Comparison of ENCODE assay signal across 22 mouse cellular contexts in genomic region chr7:96681808-96682207, GRCm38 (mm10).
"Had no signal": no experiment of that assay in that cellular context is flagged by ENCODE, and none has a peak within 500 bp of the region (broad histone marks: within the 10 kb centered on the region; RNA-seq: fewer than 3 reads in every experiment).

No protein-coding gene starts in this region.

- H3K4me2 ChIP-seq: intestine, embryonic 15.5 days; kidney, embryonic 15.5 days; limb, embryonic 13.5 days; liver, embryonic 12.5 days; liver, embryonic 15.5 days; lung, embryonic 15.5 days; stomach, embryonic 15.5 days had no signal

- H3K4me1 ChIP-seq: intestine, embryonic 15.5 days; liver, embryonic 12.5 days; liver, embryonic 15.5 days; megakaryocyte, embryonic 14.5 days; stomach, embryonic 15.5 days had no signal

- DNase-seq: kidney, adult 11 months; kidney, adult 8-10 months; kidney, postnatal 10 days; kidney, postnatal 36 days; layer of hippocampus, postnatal 36 days; liver; lung, adult 18-20 months; lung, postnatal 10 days; lung, postnatal 36 days; right cerebral cortex, postnatal 25 days; spleen, adult 18-20 months; thymus, postnatal 25 days had no signal

- H3K9ac ChIP-seq: intestine, embryonic 15.5 days; kidney, embryonic 15.5 days; limb, embryonic 13.5 days; liver, embryonic 12.5 days; liver, embryonic 15.5 days; lung, embryonic 15.5 days; stomach, embryonic 15.5 days had no signal

- H3K27me3 ChIP-seq: intestine, embryonic 15.5 days; kidney, embryonic 15.5 days; liver, embryonic 15.5 days; lung, embryonic 15.5 days; stomach, embryonic 15.5 days had no signal

- H3K4me3 ChIP-seq: intestine, embryonic 15.5 days; kidney, embryonic 15.5 days; limb, embryonic 10.5 days; limb, embryonic 13.5 days; liver, embryonic 12.5 days; liver, embryonic 15.5 days; lung, embryonic 15.5 days; megakaryocyte, embryonic 14.5 days; stomach, embryonic 15.5 days had no signal

- ATAC-seq: hindbrain, embryonic 16.5 days; intestine, embryonic 15.5 days; liver, embryonic 12.5 days had no signal

- H3K27ac ChIP-seq: intestine, embryonic 15.5 days; kidney, embryonic 15.5 days; limb, embryonic 10.5 days; limb, embryonic 13.5 days; liver, embryonic 12.5 days; liver, embryonic 15.5 days; lung, embryonic 15.5 days; stomach, embryonic 15.5 days had no signal

- H3K36me3 ChIP-seq: intestine, embryonic 15.5 days; kidney, embryonic 15.5 days; limb, embryonic 13.5 days; liver, embryonic 12.5 days; liver, embryonic 15.5 days; lung, embryonic 15.5 days; stomach, embryonic 15.5 days had no signal

- H3K9me3 ChIP-seq: intestine, embryonic 15.5 days; kidney, embryonic 15.5 days; limb, embryonic 10.5 days; limb, embryonic 13.5 days; liver, embryonic 12.5 days; liver, embryonic 15.5 days; lung, embryonic 15.5 days; megakaryocyte, embryonic 14.5 days; stomach, embryonic 15.5 days had no signal
